Comparison of ENCODE assay signal across 21 mouse cellular contexts in the genomic region with DNA sequence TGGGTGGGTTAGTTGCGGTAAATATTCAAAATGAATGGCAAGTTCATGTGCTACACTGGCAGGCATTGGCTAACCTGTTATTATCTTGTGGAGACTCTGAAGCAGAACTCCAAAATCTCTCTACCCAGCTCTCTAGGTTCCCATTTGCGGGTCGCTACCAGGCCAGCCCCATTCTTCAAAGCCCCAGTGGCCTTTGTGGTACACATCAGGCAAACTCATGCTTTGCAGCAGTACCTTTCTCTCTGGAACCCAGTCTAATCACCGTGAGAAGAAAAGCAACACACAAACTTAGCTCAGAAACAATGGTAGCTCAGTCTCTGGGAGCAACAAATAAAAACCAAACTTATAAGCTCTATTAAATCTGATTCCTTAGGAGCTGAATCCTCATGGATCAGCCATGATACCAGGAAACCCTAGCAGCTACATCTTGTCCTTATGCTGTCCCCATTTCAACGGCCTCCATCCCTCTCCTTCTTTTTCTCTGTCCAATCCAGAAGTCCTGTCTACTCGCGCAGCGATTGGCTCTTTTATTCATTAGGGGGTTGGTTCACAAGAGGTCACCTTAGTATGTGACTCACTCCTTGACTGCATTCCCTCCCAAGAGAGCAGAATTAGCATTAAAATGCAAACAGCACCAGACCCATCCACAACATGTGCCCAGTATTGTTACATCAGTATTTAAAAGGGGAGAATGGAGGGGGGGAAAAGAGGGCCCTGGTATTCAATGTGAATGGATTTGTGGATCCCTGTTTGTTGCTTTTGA.
A peak's percentile ranks its signal among the peaks of the same experiment; 100 is the strongest.
DNase-seq lines count a peak whose midpoint lies in the region; ATAC-seq and TF ChIP-seq lines count a peak whose summit lies in the region.
"Had no signal": no experiment of that assay in that cellular context is flagged by ENCODE, and none has a peak within 500 bp of the region (broad histone marks: within the 10 kb centered on the region; RNA-seq: fewer than 3 reads in every experiment).

No protein-coding gene starts in this region.

- H3K9ac ChIP-seq in hindbrain, embryonic 11.5 days (ENCODE audit: low read depth, low read length) = no peak overlapping the region
- no peak overlapping the region for H3K9ac ChIP-seq in hindbrain, postnatal 0 days (replicated peaks; ENCODE audit: low read length)
- no peak overlapping the region for H3K9ac ChIP-seq in neural tube, embryonic 12.5 days
- no peak overlapping the region for H3K9ac ChIP-seq in forebrain, embryonic 12.5 days
- H3K9ac ChIP-seq: embryonic facial prominence, embryonic 13.5 days; hindbrain, embryonic 15.5 days; kidney, embryonic 15.5 days; liver, embryonic 14.5 days; lung, embryonic 15.5 days; neural tube, embryonic 13.5 days had no signal

- peak; percentile 94 for ATAC-seq in hindbrain, embryonic 11.5 days (ENCODE audit: low FRiP score)
- ATAC-seq in hindbrain, postnatal 0 days = no peak
- ATAC-seq in neural tube, embryonic 12.5 days (ENCODE audit: low FRiP score, low read depth) = peak; percentile 61; the same call in 1 of the 2 replicates
- peak; percentile 80; the same call in 1 of the 2 replicates for ATAC-seq in forebrain, embryonic 12.5 days (ENCODE audit: low FRiP score)
- ATAC-seq: intestine, postnatal 0 days; Patski had no signal

- WGBS in hindbrain, embryonic 11.5 days = 57% methylated on average over 8 of the region's 8 CpGs
- 53% methylated on average over 8 of the region's 8 CpGs for WGBS in hindbrain, postnatal 0 days
- 70% methylated on average over 8 of the region's 8 CpGs for WGBS in neural tube, embryonic 12.5 days
- WGBS in forebrain, embryonic 12.5 days = 43% methylated on average over 8 of the region's 8 CpGs

- H3K36me3 ChIP-seq in hindbrain, embryonic 11.5 days (ENCODE audit: control insufficient read depth, insufficient read depth, low read length) = no peaks in the 10 kb centered on the region
- no peaks in the 10 kb centered on the region for H3K36me3 ChIP-seq in hindbrain, postnatal 0 days (ENCODE audit: insufficient read depth, low read length)
- H3K36me3 ChIP-seq in neural tube, embryonic 12.5 days = no peaks in the 10 kb centered on the region
- H3K36me3 ChIP-seq in forebrain, embryonic 12.5 days (replicated peaks) = no peaks in the 10 kb centered on the region
- H3K36me3 ChIP-seq: embryonic facial prominence, embryonic 13.5 days; hindbrain, embryonic 15.5 days; kidney, embryonic 15.5 days; lung, embryonic 15.5 days; neural tube, embryonic 13.5 days had no signal

- H3K4me1 ChIP-seq in hindbrain, embryonic 11.5 days (replicated peaks; ENCODE audit: control insufficient read depth, insufficient read depth, low read length) = no peaks in the 10 kb centered on the region
- no peaks in the 10 kb centered on the region for H3K4me1 ChIP-seq in hindbrain, postnatal 0 days (ENCODE audit: insufficient read depth, low read length)
- H3K4me1 ChIP-seq in neural tube, embryonic 12.5 days = 0 out of 2 replicates have a peak, but pooled peaks cover 5% of the 10 kb centered on the region
- H3K4me1 ChIP-seq in forebrain, embryonic 12.5 days = peaks cover 5% of the 10 kb centered on the region; the same call in 1 of the 2 replicates
- H3K4me1 ChIP-seq: embryonic facial prominence, embryonic 13.5 days; hindbrain, embryonic 15.5 days; kidney, embryonic 15.5 days; lung, embryonic 15.5 days; neural tube, embryonic 13.5 days had no signal

- peak; percentile 20 for DNase-seq in hindbrain, embryonic 11.5 days (ENCODE audit: low spot score)
- no peak for DNase-seq in hindbrain, postnatal 0 days (ENCODE audit: low spot score)
- no peak for DNase-seq in neural tube, embryonic 10.5 days (ENCODE audit: extremely low spot score, low spot score)
- DNase-seq in frontal cortex, postnatal 25 days (ENCODE audit: low spot score in 2 of 2) = no peak
- DNase-seq in B cell, adult 2 months = no peak
- DNase-seq: adrenal gland, postnatal 14 days; cerebellum, adult 11-12 months; cerebellum, postnatal 25 days; layer of hippocampus, postnatal 36 days; lung, postnatal 4 days; thymus, postnatal 14 days had no signal

- no peak overlapping the region for H3K27ac ChIP-seq in hindbrain, embryonic 11.5 days (ENCODE audit: low read depth, low read length)
- no peak overlapping the region for H3K27ac ChIP-seq in hindbrain, postnatal 0 days
- no peak overlapping the region for H3K27ac ChIP-seq in neural tube, embryonic 12.5 days
- H3K27ac ChIP-seq in forebrain, embryonic 12.5 days = no peak overlapping the region
- H3K27ac ChIP-seq: embryonic facial prominence, embryonic 13.5 days; hindbrain, embryonic 15.5 days; kidney, embryonic 15.5 days; liver, embryonic 14.5 days; lung, embryonic 15.5 days; neural tube, embryonic 13.5 days had no signal

- no peak for TF ChIP-seq CTCF in hindbrain, postnatal 0 days (IDR thresholded peaks at IDR 0.05; ENCODE audit: low read depth)

- no peak overlapping the region for H3K4me3 ChIP-seq in hindbrain, embryonic 11.5 days (ENCODE audit: low read depth, low read length)
- no peak overlapping the region for H3K4me3 ChIP-seq in hindbrain, postnatal 0 days (ENCODE audit: low read length)
- H3K4me3 ChIP-seq in neural tube, embryonic 12.5 days = no peak overlapping the region
- H3K4me3 ChIP-seq in forebrain, embryonic 12.5 days (replicated peaks) = no peak overlapping the region
- H3K4me3 ChIP-seq: embryonic facial prominence, embryonic 13.5 days; hindbrain, embryonic 15.5 days; kidney, embryonic 15.5 days; lung, embryonic 15.5 days; neural tube, embryonic 13.5 days had no signal

- H3K9me3 ChIP-seq in hindbrain, embryonic 11.5 days (ENCODE audit: control insufficient read depth, low read length) = no peaks in the 10 kb centered on the region
- no peaks in the 10 kb centered on the region for H3K9me3 ChIP-seq in hindbrain, postnatal 0 days (ENCODE audit: low read length)
- H3K9me3 ChIP-seq in neural tube, embryonic 12.5 days = no peaks in the 10 kb centered on the region
- H3K9me3 ChIP-seq in forebrain, embryonic 12.5 days = no peaks in the 10 kb centered on the region
- H3K9me3 ChIP-seq: embryonic facial prominence, embryonic 13.5 days; hindbrain, embryonic 15.5 days; kidney, embryonic 15.5 days; lung, embryonic 15.5 days; neural tube, embryonic 13.5 days had no signal

- no peaks in the 10 kb centered on the region for H3K27me3 ChIP-seq in hindbrain, embryonic 11.5 days (ENCODE audit: control insufficient read depth, insufficient read depth, low read length)
- no peaks in the 10 kb centered on the region for H3K27me3 ChIP-seq in hindbrain, postnatal 0 days (ENCODE audit: insufficient read depth, low read length)
- H3K27me3 ChIP-seq in neural tube, embryonic 12.5 days (replicated peaks) = no peaks in the 10 kb centered on the region
- H3K27me3 ChIP-seq in forebrain, embryonic 12.5 days = no peaks in the 10 kb centered on the region
- H3K27me3 ChIP-seq: embryonic facial prominence, embryonic 13.5 days; hindbrain, embryonic 15.5 days; kidney, embryonic 15.5 days; lung, embryonic 15.5 days; neural tube, embryonic 13.5 days; Patski had no signal

- no peak overlapping the region for H3K4me2 ChIP-seq in hindbrain, embryonic 11.5 days (replicated peaks; ENCODE audit: low read depth, low read length)
- H3K4me2 ChIP-seq in hindbrain, postnatal 0 days (ENCODE audit: low read depth, low read length) = no peak overlapping the region
- no peak overlapping the region for H3K4me2 ChIP-seq in neural tube, embryonic 12.5 days (replicated peaks)
- no peak overlapping the region for H3K4me2 ChIP-seq in forebrain, embryonic 12.5 days
- H3K4me2 ChIP-seq: embryonic facial prominence, embryonic 13.5 days; hindbrain, embryonic 15.5 days; kidney, embryonic 15.5 days; lung, embryonic 15.5 days; neural tube, embryonic 13.5 days had no signal
